Mouse (Mus musculus) c-Kit-positive CD71-positive TER-119-negative erythroid progenitor cells, embryonic 14.5 days (primary cell): ENCODE data around the gene Gm8906.
"Not testable (repeated sequence)": the region's sequence is repeated elsewhere in the genome, so short reads cannot be mapped to it uniquely, and the experiment has no call there.

ENCODE experiments used
- DNase-seq: peaks from one replicate; pipeline ENCODE4 v3.0.0-alpha.2; 2013; ENCODE audit warnings: low read depth

Gm8906 gene

GRCm38 (mm10) chr5:11502385-11502784 is at the start of gene Gm8906:
Gm8906 (plus strand) TSS chr5:11502685.
- DNase-seq: not testable (repeated sequence)
